Mouse (Mus musculus): ENCODE measurements around the gene Cypt15.
"Not testable (repeated sequence)": the region's sequence is repeated elsewhere in the genome, so short reads cannot be mapped to it uniquely, and the experiment has no call there.

Gene Cypt15

GRCm38 (mm10) chrX:39345967-39346366 is at the start of gene Cypt15:
Gene Cypt15 (plus strand): TSS chrX:39346267.
- DNase-seq (ENCODE audit: low spot score in 2 of 2): not testable (repeated sequence)

- DNase-seq (ENCODE audit: low spot score in 2 of 2): no peak
These were observed 24.9 kb downstream of the Cypt15 start for GRCm38 (mm10) chrX:39370932-39371331.

GRCm38 (mm10) chrX:39378830-39379229 is 32.8 kb downstream of the Cypt15 start:
- DNase-seq (ENCODE audit: low spot score in 2 of 2): no peak

DNA sequence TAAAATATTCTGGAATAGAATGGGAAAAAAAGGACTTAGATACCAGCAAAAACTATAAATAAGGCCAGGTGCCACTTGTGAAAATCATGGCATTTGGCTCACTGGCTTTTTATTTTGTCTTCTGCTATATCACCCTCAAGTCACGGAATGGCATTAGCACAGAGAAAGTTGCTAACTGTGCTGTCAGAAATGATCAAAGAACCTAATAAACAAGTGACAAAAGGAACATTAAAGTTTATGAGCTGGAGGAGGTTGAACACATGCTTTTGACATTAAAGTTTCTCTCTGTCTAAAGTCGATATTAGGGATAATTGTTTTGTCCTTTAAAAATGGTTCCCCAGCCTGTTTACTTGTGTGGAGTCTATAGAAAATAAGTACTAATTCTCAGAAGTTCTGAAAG is 37.7 kb downstream of the Cypt15 start:
- DNase-seq (ENCODE audit: low spot score in 2 of 2): no peak

Data from cerebellum, postnatal 4 days (tissue).